Mouse (Mus musculus): ENCODE data around the gene Olfr1230. TPM values are rescaled to one million over a fixed set of nuclear protein-coding genes. Genes with fewer than 3 reads are reported as not detected.

Gene Olfr1230
- not detected in 2 replicates for polyA plus RNA-seq (2015; fragmentation: Nextera tagmentation; extraction: Ambion mirVana)

DNA sequence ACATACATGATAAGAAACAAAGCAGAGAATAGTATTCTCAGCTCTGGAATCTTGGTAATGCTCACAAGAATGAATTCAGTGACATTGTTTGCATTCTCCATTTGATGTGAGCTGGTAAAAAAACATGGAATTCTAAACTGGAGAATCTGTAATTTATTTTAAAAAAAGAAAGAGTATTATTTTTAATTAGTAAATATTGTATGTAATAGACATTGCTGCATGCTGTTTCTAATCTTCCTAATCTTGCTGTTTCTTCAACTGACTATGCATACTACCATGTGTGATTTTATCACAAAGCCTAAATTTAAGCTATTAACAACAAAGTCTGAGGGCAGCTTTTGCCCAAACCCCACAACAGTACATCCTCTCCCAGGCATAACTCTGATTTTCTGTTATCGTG lies at the start of gene Olfr1230:
Gene Olfr1230, minus strand, starts transcription at position 101 of the 400 bp plus-strand sequence.
- no peak within 1 kb of the TSS for H3K9ac ChIP-seq (replicated peaks; ENCODE audit: low read length)
- WGBS: 81% methylated on average over 1 of the region's 1 CpGs

DNA sequence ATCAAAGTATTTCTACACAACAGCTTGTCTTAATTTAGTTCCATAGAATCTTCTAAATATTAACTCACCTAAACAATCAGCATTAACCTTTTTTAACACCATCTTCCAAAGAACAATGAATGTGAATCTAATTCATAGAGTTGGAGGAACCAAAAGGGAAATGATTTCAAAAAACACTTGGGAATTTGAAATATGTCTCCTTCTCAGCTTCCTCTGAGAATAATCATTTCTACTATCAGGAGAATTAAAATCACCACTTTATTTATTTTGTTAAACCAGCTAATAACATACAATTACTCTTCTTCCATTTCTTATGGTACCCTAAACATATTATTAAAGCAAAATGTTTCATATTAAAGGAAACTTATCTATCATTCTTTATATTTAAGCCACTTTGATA lies 45.2 kb upstream of the Olfr1230 start, which contains the start of gene Olfr1233:
Gene Olfr1233, minus strand, starts transcription at position 101 of the 400 bp plus-strand sequence.
- no peak within 1 kb of the TSS for H3K27ac ChIP-seq (ENCODE audit: low read length)
- no peaks in the 10 kb centered on the region for H3K9me3 ChIP-seq (ENCODE audit: low read length)
- no peak within 1 kb of the TSS for H3K9ac ChIP-seq (replicated peaks; ENCODE audit: low read length)
- no peaks in the 10 kb centered on the region for H3K27me3 ChIP-seq (ENCODE audit: insufficient read depth, low read length)
- H3K4me2 ChIP-seq (replicated peaks; ENCODE audit: low read depth, low read length): no peak within 1 kb of the TSS
- no peaks in the 10 kb centered on the region for H3K4me1 ChIP-seq (ENCODE audit: insufficient read depth, low read length)
- no peak for ATAC-seq (ENCODE audit: low FRiP score, low TSS enrichment)
- no peaks in the 10 kb centered on the region for H3K36me3 ChIP-seq (ENCODE audit: insufficient read depth, low read length)
- no peak within 1 kb of the TSS for H3K4me3 ChIP-seq (ENCODE audit: low read length)

More for the DNA sequence above, at the start of gene Olfr1230:
- no peak within 1 kb of the TSS for H3K4me3 ChIP-seq (ENCODE audit: low read length)
- H3K9me3 ChIP-seq (ENCODE audit: low read length): no peaks in the 10 kb centered on the region
- no peaks in the 10 kb centered on the region for H3K27me3 ChIP-seq (ENCODE audit: insufficient read depth, low read length)
- no peak within 1 kb of the TSS for H3K27ac ChIP-seq (ENCODE audit: low read length)
- H3K4me2 ChIP-seq (replicated peaks; ENCODE audit: low read depth, low read length): no peak within 1 kb of the TSS
- no peaks in the 10 kb centered on the region for H3K4me1 ChIP-seq (ENCODE audit: insufficient read depth, low read length)
- no peaks in the 10 kb centered on the region for H3K36me3 ChIP-seq (ENCODE audit: insufficient read depth, low read length)
- no peak for ATAC-seq (ENCODE audit: low FRiP score, low TSS enrichment)

DNA sequence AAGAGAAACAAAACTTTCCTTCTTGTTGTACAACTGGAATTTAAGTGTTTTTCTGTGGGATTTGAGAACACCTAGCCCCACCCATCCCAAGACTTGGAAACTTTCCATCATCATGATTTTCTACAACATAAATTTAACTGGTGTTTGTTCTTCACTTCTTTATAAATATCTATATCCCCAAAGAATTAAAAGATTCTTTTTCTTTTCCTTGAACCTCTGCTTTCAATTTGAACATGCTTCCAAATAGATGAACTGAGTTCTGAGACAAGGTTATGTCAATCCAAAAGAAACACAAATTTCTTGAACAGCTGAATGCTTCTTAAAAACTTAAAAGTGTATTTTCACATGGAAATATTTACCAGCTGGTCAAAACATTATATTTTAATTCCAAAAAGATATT lies 32.5 kb upstream of the Olfr1230 start, which contains the start of gene Olfr1232:
Gene Olfr1232, minus strand, starts transcription at position 101 of the 400 bp plus-strand sequence.
- no peaks in the 10 kb centered on the region for H3K27me3 ChIP-seq (ENCODE audit: insufficient read depth, low read length)

DNA sequence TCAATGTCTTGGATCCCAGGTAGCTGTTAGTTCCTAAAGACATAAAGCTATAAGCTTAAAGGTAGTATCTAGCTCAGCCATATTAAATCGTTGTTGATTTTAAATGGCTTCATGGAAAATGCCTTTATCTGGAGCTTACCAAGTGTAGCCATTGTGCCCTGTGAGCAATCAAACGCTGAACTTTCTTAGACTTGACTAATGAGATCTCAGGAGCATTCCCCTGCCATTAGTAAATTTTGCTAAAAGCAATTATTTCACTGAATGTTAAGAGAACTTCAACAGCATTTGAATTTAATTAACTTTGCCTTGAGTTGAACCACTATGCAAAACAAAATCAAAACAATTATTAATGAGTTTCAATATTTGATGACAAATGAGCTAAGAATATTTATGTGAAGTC lies 9.9 kb upstream of the Olfr1230 start, which contains the start of gene Olfr1231:
Gene Olfr1231, minus strand, starts transcription at position 101 of the 400 bp plus-strand sequence.
- no peaks in the 10 kb centered on the region for H3K27me3 ChIP-seq (ENCODE audit: insufficient read depth, low read length)
- H3K4me2 ChIP-seq (replicated peaks; ENCODE audit: low read depth, low read length): no peak within 1 kb of the TSS
- no peak for ATAC-seq (ENCODE audit: low FRiP score, low TSS enrichment)
- 89% methylated on average over 2 of the region's 2 CpGs for WGBS
- no peaks in the 10 kb centered on the region for H3K9me3 ChIP-seq (ENCODE audit: low read length)
- H3K9ac ChIP-seq (replicated peaks; ENCODE audit: low read length): no peak within 1 kb of the TSS
- no peak within 1 kb of the TSS for H3K27ac ChIP-seq (ENCODE audit: low read length)
- H3K36me3 ChIP-seq (ENCODE audit: insufficient read depth, low read length): no peaks in the 10 kb centered on the region
- no peaks in the 10 kb centered on the region for H3K4me1 ChIP-seq (ENCODE audit: insufficient read depth, low read length)
- no peak within 1 kb of the TSS for H3K4me3 ChIP-seq (ENCODE audit: low read length)

More for the DNA sequence above, 32.5 kb upstream of the Olfr1230 start, which contains the start of gene Olfr1232:
- Histone ChIP-seq H3K4me2 (replicated peaks; ENCODE audit: low read depth, low read length) (no peak within 1 kb of the TSS), H3K4me3 (ENCODE audit: low read length) (no peak within 1 kb of the TSS), H3K9ac (replicated peaks; ENCODE audit: low read length) (no peak within 1 kb of the TSS), H3K4me1 (ENCODE audit: insufficient read depth, low read length) (no peaks in the 10 kb centered on the region), H3K36me3 (ENCODE audit: insufficient read depth, low read length) (no peaks in the 10 kb centered on the region), H3K27ac (ENCODE audit: low read length) (no peak within 1 kb of the TSS), H3K9me3 (ENCODE audit: low read length) (no peaks in the 10 kb centered on the region)
- no peak for ATAC-seq (ENCODE audit: low FRiP score, low TSS enrichment)

DNA sequence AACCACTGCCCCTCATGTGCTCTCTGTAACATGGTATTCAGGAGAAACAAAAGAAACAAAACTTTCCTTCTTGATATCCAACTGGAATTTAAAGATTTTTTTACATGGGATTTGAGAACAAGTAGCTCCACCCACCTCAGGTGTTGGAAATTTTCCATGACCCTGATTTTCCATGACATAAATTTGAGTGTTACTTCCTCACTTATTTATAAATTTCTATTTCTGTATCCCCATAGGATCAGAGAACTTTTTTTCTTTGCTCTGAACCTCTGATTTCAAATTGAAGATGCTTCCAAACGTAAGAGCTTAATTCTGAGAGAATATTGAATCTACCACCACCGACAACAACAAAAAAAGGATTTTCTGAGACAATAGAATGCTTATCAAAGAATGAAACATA lies 9.2 kb downstream of the Olfr1230 start, which contains the start of gene Olfr1229:
Gene Olfr1229, minus strand, starts transcription at position 101 of the 400 bp plus-strand sequence.
- Histone ChIP-seq H3K4me1 (ENCODE audit: insufficient read depth, low read length) (no peaks in the 10 kb centered on the region), H3K36me3 (ENCODE audit: insufficient read depth, low read length) (no peaks in the 10 kb centered on the region), H3K4me3 (ENCODE audit: low read length) (no peak within 1 kb of the TSS), H3K27ac (ENCODE audit: low read length) (no peak within 1 kb of the TSS), H3K9me3 (ENCODE audit: low read length) (no peaks in the 10 kb centered on the region), H3K9ac (replicated peaks; ENCODE audit: low read length) (no peak within 1 kb of the TSS), H3K27me3 (ENCODE audit: insufficient read depth, low read length) (no peaks in the 10 kb centered on the region), H3K4me2 (replicated peaks; ENCODE audit: low read depth, low read length) (no peak within 1 kb of the TSS)
- WGBS: 86% methylated on average over 2 of the region's 2 CpGs
- no peak for ATAC-seq (ENCODE audit: low FRiP score, low TSS enrichment)

DNA sequence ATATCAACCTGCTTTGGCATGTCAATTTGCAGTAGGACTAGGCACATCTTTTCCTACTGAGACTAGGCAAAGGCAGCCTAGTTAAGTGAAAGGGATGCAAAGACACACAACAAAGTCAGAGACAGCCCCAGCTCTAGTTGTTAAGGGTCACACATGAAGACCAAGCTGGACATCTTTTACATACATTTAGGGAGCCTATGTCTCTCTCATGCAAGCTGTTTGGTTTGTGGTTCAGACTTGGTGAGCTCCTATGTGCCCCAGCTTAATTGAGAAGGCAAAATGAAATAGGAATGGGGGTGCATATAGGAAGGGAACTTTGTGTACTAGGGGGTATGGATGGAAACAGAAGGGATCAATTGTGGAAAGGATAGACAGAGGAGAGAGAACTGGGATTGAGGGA lies 43.1 kb downstream of the Olfr1230 start, which contains the start of gene Olfr1228:
Gene Olfr1228, minus strand, starts transcription at position 101 of the 400 bp plus-strand sequence.
- H3K4me3 ChIP-seq (ENCODE audit: low read length): no peak within 1 kb of the TSS
- H3K27me3 ChIP-seq (ENCODE audit: insufficient read depth, low read length): no peaks in the 10 kb centered on the region
- H3K27ac ChIP-seq (ENCODE audit: low read length): no peak within 1 kb of the TSS
- H3K9ac ChIP-seq (replicated peaks; ENCODE audit: low read length): no peak within 1 kb of the TSS
- H3K4me1 ChIP-seq (ENCODE audit: insufficient read depth, low read length): no peaks in the 10 kb centered on the region
- no peaks in the 10 kb centered on the region for H3K9me3 ChIP-seq (ENCODE audit: low read length)
- H3K4me2 ChIP-seq (replicated peaks; ENCODE audit: low read depth, low read length): no peak within 1 kb of the TSS
- no peak for ATAC-seq (ENCODE audit: low FRiP score, low TSS enrichment)
- H3K36me3 ChIP-seq (ENCODE audit: insufficient read depth, low read length): no peaks in the 10 kb centered on the region

Other genes starting within 250 kb of the Olfr1230 start
- gene Olfr1218, start 236.1 kb downstream of the Olfr1230 start, polyA plus RNA-seq (2015; fragmentation: Nextera tagmentation; extraction: Ambion mirVana): not detected in 2 replicates
- gene Olfr1219, start 213.8 kb downstream of the Olfr1230 start, polyA plus RNA-seq (2015; fragmentation: Nextera tagmentation; extraction: Ambion mirVana): not detected in 2 replicates
- gene Olfr1220, start 190.4 kb downstream of the Olfr1230 start, polyA plus RNA-seq (2015; fragmentation: Nextera tagmentation; extraction: Ambion mirVana): not detected in 2 replicates
- gene Olfr1221, start 180.0 kb downstream of the Olfr1230 start, polyA plus RNA-seq (2015; fragmentation: Nextera tagmentation; extraction: Ambion mirVana): not detected in 2 replicates
- gene Olfr1222, start 164.2 kb downstream of the Olfr1230 start, polyA plus RNA-seq (2015; fragmentation: Nextera tagmentation; extraction: Ambion mirVana): not detected in 2 replicates
- gene Olfr1223, start 145.7 kb downstream of the Olfr1230 start, polyA plus RNA-seq (2015; fragmentation: Nextera tagmentation; extraction: Ambion mirVana): not detected in 2 replicates
- not detected in 2 replicates for gene Olfr1224-ps1, start 133.2 kb downstream of the Olfr1230 start, polyA plus RNA-seq (2015; fragmentation: Nextera tagmentation; extraction: Ambion mirVana)
- gene Olfr1225, start 122.6 kb downstream of the Olfr1230 start, polyA plus RNA-seq (2015; fragmentation: Nextera tagmentation; extraction: Ambion mirVana): not detected in 2 replicates
- not detected in 2 replicates for gene Olfr1226, start 97.2 kb downstream of the Olfr1230 start, polyA plus RNA-seq (2015; fragmentation: Nextera tagmentation; extraction: Ambion mirVana)
- not detected in 2 replicates for gene Olfr1228, start 43.2 kb downstream of the Olfr1230 start, polyA plus RNA-seq (2015; fragmentation: Nextera tagmentation; extraction: Ambion mirVana)
- gene Olfr1229, start 9.3 kb downstream of the Olfr1230 start, polyA plus RNA-seq (2015; fragmentation: Nextera tagmentation; extraction: Ambion mirVana): not detected in 2 replicates
- not detected in 2 replicates for gene Olfr1231, start 9.8 kb upstream of the Olfr1230 start, polyA plus RNA-seq (2015; fragmentation: Nextera tagmentation; extraction: Ambion mirVana)
- gene Olfr1232, start 32.4 kb upstream of the Olfr1230 start, polyA plus RNA-seq (2015; fragmentation: Nextera tagmentation; extraction: Ambion mirVana): not detected in 2 replicates
- gene Olfr1233, start 45.1 kb upstream of the Olfr1230 start, polyA plus RNA-seq (2015; fragmentation: Nextera tagmentation; extraction: Ambion mirVana): not detected in 2 replicates
- not detected in 2 replicates for gene Olfr1234, start 67.6 kb upstream of the Olfr1230 start, polyA plus RNA-seq (2015; fragmentation: Nextera tagmentation; extraction: Ambion mirVana)
- not detected in 2 replicates for gene Olfr1238, start 112.4 kb upstream of the Olfr1230 start, polyA plus RNA-seq (2015; fragmentation: Nextera tagmentation; extraction: Ambion mirVana)
- not detected in 2 replicates for gene Olfr1239, start 123.1 kb upstream of the Olfr1230 start, polyA plus RNA-seq (2015; fragmentation: Nextera tagmentation; extraction: Ambion mirVana)
- gene Olfr1240, start 145.7 kb upstream of the Olfr1230 start, polyA plus RNA-seq (2015; fragmentation: Nextera tagmentation; extraction: Ambion mirVana): not detected in 2 replicates
- gene Olfr1241, start 189.9 kb upstream of the Olfr1230 start, polyA plus RNA-seq (2015; fragmentation: Nextera tagmentation; extraction: Ambion mirVana): not detected in 2 replicates
- gene Olfr1242, start 201.1 kb upstream of the Olfr1230 start, polyA plus RNA-seq (2015; fragmentation: Nextera tagmentation; extraction: Ambion mirVana): not detected in 2 replicates
- not detected in 2 replicates for gene Olfr1243, start 234.2 kb upstream of the Olfr1230 start, polyA plus RNA-seq (2015; fragmentation: Nextera tagmentation; extraction: Ambion mirVana)

Data from kidney, embryonic 16.5 days (tissue).